Mouse (Mus musculus): Measurements from ENCODE around the gene Olfr641. TPM values are rescaled to one million over a fixed set of nuclear protein-coding genes. Genes with fewer than 3 reads are reported as not detected.

Gene Olfr641
- not detected for polyA plus RNA-seq (2014; fragmentation: Illumina TruSeq; extraction: RNeasy Lipid Tissue Mini Kit (QIAGEN cat#74804))

GRCm38 (mm10) chr7:104035145-104035544 is at the start of gene Olfr641:
Olfr641 (plus strand) TSS chr7:104035445.

DNA sequence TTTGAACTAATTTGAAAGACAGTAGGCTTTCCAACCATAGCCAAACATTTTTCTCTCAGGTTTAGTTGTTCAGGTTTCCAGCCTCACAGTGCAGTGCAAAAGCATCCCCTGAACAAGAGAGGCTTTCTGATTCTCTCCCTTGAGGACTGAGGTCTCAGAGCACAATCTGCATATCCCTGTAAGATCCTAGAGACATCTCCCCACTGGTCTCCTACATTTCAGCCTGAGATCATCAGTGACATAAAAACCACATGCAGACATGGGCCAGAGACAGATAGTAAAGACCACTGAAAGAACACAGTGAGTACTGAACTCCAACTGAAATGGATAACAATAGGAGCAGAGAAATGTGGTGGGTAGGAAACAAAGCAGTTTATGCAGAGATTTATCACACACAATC is 36.8 kb upstream of the Olfr641 start, which contains the start of gene Olfr638:
TSS of gene Olfr638 (plus strand) at position 301 of the 400 bp plus-strand sequence.

DNA sequence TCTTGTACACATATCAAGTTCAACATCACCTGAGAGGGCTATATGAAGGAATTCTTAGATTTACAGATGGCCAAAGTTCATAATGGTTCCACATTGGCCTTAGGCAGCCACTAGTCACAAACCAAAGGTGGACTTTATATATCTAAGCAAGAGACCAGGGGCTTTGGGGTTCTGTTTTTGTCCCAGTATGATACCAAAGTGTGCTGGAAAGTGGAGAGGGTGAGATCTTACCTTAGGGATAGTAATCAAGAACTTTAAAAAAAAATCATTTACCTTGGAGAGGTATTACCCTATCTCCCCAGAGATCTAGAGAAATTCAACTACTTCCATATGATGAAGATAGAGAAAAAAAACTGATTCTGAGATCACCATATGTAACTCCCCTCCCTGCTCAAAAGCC is 18.0 kb upstream of the Olfr641 start, which contains the start of gene Olfr639:
TSS of gene Olfr639 (minus strand) at position 101 of the 400 bp plus-strand sequence.

DNA sequence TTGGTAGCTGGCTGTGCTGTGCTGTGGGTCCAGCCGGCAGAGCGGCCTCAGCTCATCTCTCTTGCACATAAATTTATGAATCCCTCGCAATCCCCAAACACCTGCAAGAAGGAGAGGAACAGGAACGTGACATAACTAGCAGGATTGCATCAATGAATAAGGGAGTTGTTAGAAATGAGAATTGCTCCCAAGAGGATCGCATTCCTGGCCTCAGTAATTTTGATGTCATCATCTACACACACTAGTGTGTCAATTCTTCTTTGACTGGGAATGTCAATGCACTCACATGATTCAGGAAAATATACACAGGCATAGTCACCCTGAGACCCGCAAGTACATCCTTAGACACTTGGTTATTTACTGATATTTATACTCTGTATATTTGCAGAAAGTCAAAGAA is 9.8 kb upstream of the Olfr641 start, which contains the start of gene Olfr640:
TSS of gene Olfr640 (minus strand) at position 101 of the 400 bp plus-strand sequence.

GRCm38 (mm10) chr7:104052566-104052965 is 17.3 kb downstream of the Olfr641 start, which contains the start of gene Olfr642:
Olfr642 (minus strand) TSS chr7:104052666.

GRCm38 (mm10) chr7:104061345-104061744 is 26.1 kb downstream of the Olfr641 start, which contains the start of gene 4930516K23Rik:
4930516K23Rik (minus strand) TSS chr7:104061445.

GRCm38 (mm10) chr7:104071769-104072168 is 36.5 kb downstream of the Olfr641 start, which contains the start of gene Olfr644:
Olfr644 (minus strand) TSS chr7:104071869.

GRCm38 (mm10) chr7:104085365-104085764 is 50.1 kb downstream of the Olfr641 start, which contains the start of gene Olfr645:
Olfr645 (minus strand) TSS chr7:104085465.

Other genes starting within 250 kb of the Olfr641 start
- gene Olfr67, start 243.6 kb upstream of the Olfr641 start, polyA plus RNA-seq (2014; fragmentation: Illumina TruSeq; extraction: RNeasy Lipid Tissue Mini Kit (QIAGEN cat#74804)), result not detected
- 2.9 TPM for gene Hbb-bt, start 221.4 kb upstream of the Olfr641 start, polyA plus RNA-seq (2014; fragmentation: Illumina TruSeq; extraction: RNeasy Lipid Tissue Mini Kit (QIAGEN cat#74804))
- gene Hbb-bs, start 207.3 kb upstream of the Olfr641 start, polyA plus RNA-seq (2014; fragmentation: Illumina TruSeq; extraction: RNeasy Lipid Tissue Mini Kit (QIAGEN cat#74804)), result 54.8 TPM
- not detected for gene Hbb-bh2, start 194.9 kb upstream of the Olfr641 start, polyA plus RNA-seq (2014; fragmentation: Illumina TruSeq; extraction: RNeasy Lipid Tissue Mini Kit (QIAGEN cat#74804))
- not detected for gene Hbb-bh1, start 192.3 kb upstream of the Olfr641 start, polyA plus RNA-seq (2014; fragmentation: Illumina TruSeq; extraction: RNeasy Lipid Tissue Mini Kit (QIAGEN cat#74804))
- gene Hbb-y, start 182.2 kb upstream of the Olfr641 start, polyA plus RNA-seq (2014; fragmentation: Illumina TruSeq; extraction: RNeasy Lipid Tissue Mini Kit (QIAGEN cat#74804)), result not detected
- not detected for gene Olfr66, start 149.2 kb upstream of the Olfr641 start, polyA plus RNA-seq (2014; fragmentation: Illumina TruSeq; extraction: RNeasy Lipid Tissue Mini Kit (QIAGEN cat#74804))
- not detected for gene Olfr64, start 141.0 kb upstream of the Olfr641 start, polyA plus RNA-seq (2014; fragmentation: Illumina TruSeq; extraction: RNeasy Lipid Tissue Mini Kit (QIAGEN cat#74804))
- gene Olfr65, start 132.0 kb upstream of the Olfr641 start, polyA plus RNA-seq (2014; fragmentation: Illumina TruSeq; extraction: RNeasy Lipid Tissue Mini Kit (QIAGEN cat#74804)), result not detected
- gene Olfr631, start 106.6 kb upstream of the Olfr641 start, polyA plus RNA-seq (2014; fragmentation: Illumina TruSeq; extraction: RNeasy Lipid Tissue Mini Kit (QIAGEN cat#74804)), result not detected
- gene Olfr632, start 101.1 kb upstream of the Olfr641 start, polyA plus RNA-seq (2014; fragmentation: Illumina TruSeq; extraction: RNeasy Lipid Tissue Mini Kit (QIAGEN cat#74804)), result not detected
- not detected for gene Olfr633, start 91.0 kb upstream of the Olfr641 start, polyA plus RNA-seq (2014; fragmentation: Illumina TruSeq; extraction: RNeasy Lipid Tissue Mini Kit (QIAGEN cat#74804))
- not detected for gene Olfr635, start 64.3 kb upstream of the Olfr641 start, polyA plus RNA-seq (2014; fragmentation: Illumina TruSeq; extraction: RNeasy Lipid Tissue Mini Kit (QIAGEN cat#74804))
- gene Olfr638, start 36.7 kb upstream of the Olfr641 start, polyA plus RNA-seq (2014; fragmentation: Illumina TruSeq; extraction: RNeasy Lipid Tissue Mini Kit (QIAGEN cat#74804)), result not detected
- gene Olfr639, start 18.1 kb upstream of the Olfr641 start, polyA plus RNA-seq (2014; fragmentation: Illumina TruSeq; extraction: RNeasy Lipid Tissue Mini Kit (QIAGEN cat#74804)), result not detected
- gene Olfr640, start 9.9 kb upstream of the Olfr641 start, polyA plus RNA-seq (2014; fragmentation: Illumina TruSeq; extraction: RNeasy Lipid Tissue Mini Kit (QIAGEN cat#74804)), result not detected
- not detected for gene Olfr642, start 17.2 kb downstream of the Olfr641 start, polyA plus RNA-seq (2014; fragmentation: Illumina TruSeq; extraction: RNeasy Lipid Tissue Mini Kit (QIAGEN cat#74804))
- not detected for gene 4930516K23Rik, start 26.0 kb downstream of the Olfr641 start, polyA plus RNA-seq (2014; fragmentation: Illumina TruSeq; extraction: RNeasy Lipid Tissue Mini Kit (QIAGEN cat#74804))
- gene Olfr644, start 36.4 kb downstream of the Olfr641 start, polyA plus RNA-seq (2014; fragmentation: Illumina TruSeq; extraction: RNeasy Lipid Tissue Mini Kit (QIAGEN cat#74804)), result not detected
- not detected for gene Olfr645, start 50.0 kb downstream of the Olfr641 start, polyA plus RNA-seq (2014; fragmentation: Illumina TruSeq; extraction: RNeasy Lipid Tissue Mini Kit (QIAGEN cat#74804))
- gene Olfr646, start 69.4 kb downstream of the Olfr641 start, polyA plus RNA-seq (2014; fragmentation: Illumina TruSeq; extraction: RNeasy Lipid Tissue Mini Kit (QIAGEN cat#74804)), result not detected
- gene Ubqln5, start 94.4 kb downstream of the Olfr641 start, polyA plus RNA-seq (2014; fragmentation: Illumina TruSeq; extraction: RNeasy Lipid Tissue Mini Kit (QIAGEN cat#74804)), result not detected
- not detected for gene Olfr643, start 102.0 kb downstream of the Olfr641 start, polyA plus RNA-seq (2014; fragmentation: Illumina TruSeq; extraction: RNeasy Lipid Tissue Mini Kit (QIAGEN cat#74804))
- not detected for gene Ubqln3, start 107.8 kb downstream of the Olfr641 start, polyA plus RNA-seq (2014; fragmentation: Illumina TruSeq; extraction: RNeasy Lipid Tissue Mini Kit (QIAGEN cat#74804))
- gene Ubqlnl, start 115.1 kb downstream of the Olfr641 start, polyA plus RNA-seq (2014; fragmentation: Illumina TruSeq; extraction: RNeasy Lipid Tissue Mini Kit (QIAGEN cat#74804)), result not detected
- not detected for gene Olfm5, start 129.4 kb downstream of the Olfr641 start, polyA plus RNA-seq (2014; fragmentation: Illumina TruSeq; extraction: RNeasy Lipid Tissue Mini Kit (QIAGEN cat#74804))
- gene Olfr648, start 147.9 kb downstream of the Olfr641 start, polyA plus RNA-seq (2014; fragmentation: Illumina TruSeq; extraction: RNeasy Lipid Tissue Mini Kit (QIAGEN cat#74804)), result 0.80 TPM
- not detected for gene Olfr649, start 160.5 kb downstream of the Olfr641 start, polyA plus RNA-seq (2014; fragmentation: Illumina TruSeq; extraction: RNeasy Lipid Tissue Mini Kit (QIAGEN cat#74804))
- gene Trim6, start 183.3 kb downstream of the Olfr641 start, polyA plus RNA-seq (2014; fragmentation: Illumina TruSeq; extraction: RNeasy Lipid Tissue Mini Kit (QIAGEN cat#74804)), result 1.5 TPM
- gene Trim34a, start 209.0 kb downstream of the Olfr641 start, polyA plus RNA-seq (2014; fragmentation: Illumina TruSeq; extraction: RNeasy Lipid Tissue Mini Kit (QIAGEN cat#74804)), result 18.0 TPM